Mouse (Mus musculus): ENCODE measurements around the gene Prmt7.

GRCm38 (mm10) chr8:106189162-106189561, 21.6 kb upstream of the Prmt7 start:
- TF ChIP-seq CTCF (IDR thresholded peaks at IDR 0.05; ENCODE audit: low read depth) (no peak), EP300 (IDR thresholded peaks at IDR 0.05; ENCODE audit: low read depth) (no peak)

All from liver, postnatal 0 days (tissue).